Mouse (Mus musculus): ENCODE data around the gene Tcam1. TPM values are rescaled to one million over a fixed set of nuclear protein-coding genes. Genes with fewer than 3 reads are reported as not detected.

Gene Tcam1
- total RNA-seq, 2 experiments from 2014 or later, result 0.08 to 0.12 TPM

DNA sequence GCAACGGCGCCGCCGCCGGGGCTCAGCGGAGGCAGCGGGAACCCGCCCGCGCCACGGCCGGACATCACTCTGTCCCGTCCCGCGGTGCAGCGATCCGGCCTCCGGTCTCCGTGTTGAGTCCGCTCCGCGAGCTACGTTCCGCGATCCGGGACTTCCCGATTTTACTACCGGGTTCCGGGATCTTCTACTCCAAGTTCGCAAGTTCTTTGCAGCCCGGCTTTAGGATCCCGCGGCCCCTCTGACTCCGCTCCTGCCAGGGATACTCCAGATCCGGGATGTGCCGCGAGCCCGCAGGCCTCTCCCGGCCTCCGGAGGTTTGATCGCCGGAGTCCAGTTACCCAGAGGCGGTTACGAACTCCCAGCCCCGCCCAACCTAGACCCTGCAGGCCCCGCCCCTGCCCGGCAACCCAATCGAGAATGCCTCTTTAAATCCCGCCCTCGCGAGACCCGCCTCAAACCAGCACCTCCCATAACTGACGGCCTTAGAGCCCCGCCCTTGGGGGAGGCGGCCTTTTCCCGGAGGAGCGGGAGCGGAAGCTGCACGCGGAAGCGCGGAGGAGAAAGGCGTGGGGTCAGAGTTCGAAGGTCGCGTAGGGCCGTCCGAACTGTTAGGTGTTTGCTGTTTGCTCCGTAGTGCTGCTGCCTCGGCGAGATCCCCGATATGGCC lies 3.7 kb upstream of the Tcam1 start, which contains the start of gene Smarcd2:
Gene Smarcd2, minus strand, starts transcription at position 329 of the 667 bp plus-strand sequence.
- DNase-seq, result peak; percentile 98 to 100
- intact Hi-C loops (cut with DNase I), result loop anchor here (2.0 kb wide), 1 partner anchor 16 kb away; the partner anchor contains the start of genes Ftsj3 and Psmc5

DNA sequence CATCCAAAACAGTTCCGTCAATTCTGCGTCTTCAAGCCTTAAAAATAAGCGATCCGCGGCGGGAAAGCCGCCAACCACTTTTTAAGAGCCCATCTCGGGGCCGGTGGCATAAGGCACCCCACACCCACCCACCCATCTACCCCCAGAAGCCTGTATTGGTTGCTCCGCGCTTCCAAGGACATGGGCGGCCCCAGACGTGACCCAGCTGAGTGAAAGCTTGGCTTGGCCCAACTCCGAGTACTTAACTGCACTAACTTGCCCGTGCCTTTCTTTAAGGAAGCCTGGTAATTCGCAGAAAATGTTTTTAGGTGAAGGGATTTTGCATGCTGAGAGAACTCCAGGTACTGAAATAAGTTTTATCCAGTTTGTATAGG lies 3.2 kb upstream of the Tcam1 start:
- no peak for DNase-seq

DNA sequence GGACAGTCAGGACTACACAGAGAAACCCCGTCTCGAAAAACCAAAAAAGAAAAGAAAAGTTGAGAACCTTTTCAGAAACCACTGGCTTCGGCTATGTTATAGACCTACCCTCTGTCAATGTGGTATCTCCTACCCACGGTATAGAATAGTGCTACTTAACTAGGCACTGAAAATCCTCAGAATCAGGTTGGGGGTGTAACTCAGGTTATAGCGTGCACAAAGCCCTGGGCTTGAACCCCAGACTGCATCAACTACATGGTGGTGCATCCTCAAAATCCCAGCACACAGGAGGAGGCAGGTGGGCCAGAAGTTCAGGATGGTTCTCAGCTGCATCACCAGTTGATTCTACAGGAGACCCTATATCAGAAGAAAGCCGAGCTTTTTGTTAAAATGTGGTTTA lies 2.7 kb upstream of the Tcam1 start:
- DNase-seq, result no peak
- intact Hi-C loops (cut with DNase I), result loop anchor here (2.0 kb wide), 1 partner anchor 17 kb away; the partner anchor contains the start of genes Ftsj3 and Psmc5

More for the DNA sequence above, 3.2 kb upstream of the Tcam1 start:
- intact Hi-C loops (cut with DNase I), result loop anchor here (2.0 kb wide), 1 partner anchor 16 kb away; the partner anchor contains the start of genes Ftsj3 and Psmc5

DNA sequence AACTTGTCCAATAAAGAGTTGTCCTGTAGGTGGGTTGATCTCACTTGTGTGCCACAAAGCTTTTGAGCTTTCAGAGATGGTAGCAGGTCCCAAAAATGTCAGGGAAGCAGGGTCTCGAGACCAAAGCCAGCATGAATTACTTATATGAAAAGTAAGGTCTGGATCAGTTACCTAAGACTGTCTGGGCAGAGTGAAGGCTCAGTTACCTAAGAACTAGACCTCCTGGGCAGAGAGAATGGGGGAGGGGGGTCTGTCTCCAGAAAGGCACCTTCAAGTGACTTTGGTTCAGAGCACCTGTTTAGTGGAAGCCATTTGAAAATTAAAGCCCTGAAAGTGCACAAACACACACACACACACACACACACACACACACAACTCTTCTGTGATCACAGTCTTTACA lies 2.1 kb upstream of the Tcam1 start:
- intact Hi-C loops (cut with DNase I), result no loop called here
- DNase-seq, result no peak

DNA sequence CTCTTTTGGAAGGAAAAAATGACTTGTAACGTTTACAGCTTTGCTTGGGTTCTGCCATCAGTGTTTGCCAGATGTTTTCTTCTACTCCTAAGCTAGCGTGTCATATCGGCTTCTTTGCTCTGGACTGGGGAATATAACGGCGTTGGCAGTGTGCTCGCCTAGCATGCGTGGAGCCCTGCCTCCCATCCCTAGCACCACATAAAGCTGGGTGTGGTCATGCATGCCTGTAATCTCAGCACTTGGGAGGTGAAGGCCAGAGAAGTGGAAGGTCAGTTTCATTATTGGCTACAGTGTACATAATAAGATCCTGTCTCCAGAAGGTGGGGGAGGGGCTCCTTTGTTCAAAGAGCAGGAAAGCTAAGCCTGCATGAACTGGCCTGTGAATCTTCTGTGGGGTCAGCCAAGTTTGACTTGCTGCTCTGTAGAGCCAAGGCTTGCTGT lies 1.5 kb upstream of the Tcam1 start:
- DNase-seq, result no peak
- intact Hi-C loops (cut with DNase I), result no loop called here

DNA sequence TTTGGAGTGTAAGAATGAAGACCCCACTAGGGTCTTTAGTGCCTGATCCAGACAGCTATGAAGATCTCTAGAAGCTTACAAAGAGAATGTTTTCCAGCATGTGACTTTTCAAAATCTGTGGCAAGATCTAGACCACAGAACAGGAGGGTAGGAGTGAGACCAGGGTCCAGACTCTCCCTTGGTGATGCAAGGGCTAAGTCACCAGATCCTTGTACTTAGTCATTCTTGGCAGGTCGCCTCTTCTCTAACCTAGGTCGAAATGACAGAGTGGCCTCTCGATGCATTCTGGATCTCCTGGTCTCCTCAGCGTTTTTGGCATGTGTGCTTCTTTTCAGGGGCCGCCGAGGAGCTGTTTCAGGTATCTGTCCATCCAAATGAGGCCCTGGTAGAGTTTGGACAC lies 6.0 kb downstream of the Tcam1 start:
- intact Hi-C loops (cut with DNase I), result loop anchor here (10.0 kb wide), 1 partner anchor 202 kb away; the partner anchor contains the start of gene Ern1
- no peak for DNase-seq

DNA sequence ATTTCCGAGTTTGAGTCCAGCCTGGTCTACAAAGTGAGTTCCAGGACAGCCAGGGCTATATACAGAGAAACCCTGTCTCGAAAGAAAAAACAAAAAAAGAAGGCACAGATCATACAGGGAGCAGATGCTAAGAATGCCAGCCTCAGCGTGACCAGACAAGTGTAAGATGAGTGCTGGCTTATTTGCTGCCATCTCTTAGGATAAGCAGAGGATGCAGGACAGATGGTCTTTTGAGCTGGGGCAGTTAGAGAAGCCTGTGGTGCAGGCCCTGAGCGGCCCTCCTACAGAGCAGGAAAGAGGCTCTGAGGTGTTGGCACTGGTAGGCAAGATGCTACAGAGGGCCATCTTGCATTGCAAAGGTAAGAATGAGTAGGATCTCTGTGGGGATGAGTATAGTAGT lies 6.9 kb downstream of the Tcam1 start:
- intact Hi-C loops (cut with DNase I), result loop anchor here (10.0 kb wide), 1 partner anchor 201 kb away; the partner anchor contains the start of gene Ern1
- DNase-seq, result no peak

DNA sequence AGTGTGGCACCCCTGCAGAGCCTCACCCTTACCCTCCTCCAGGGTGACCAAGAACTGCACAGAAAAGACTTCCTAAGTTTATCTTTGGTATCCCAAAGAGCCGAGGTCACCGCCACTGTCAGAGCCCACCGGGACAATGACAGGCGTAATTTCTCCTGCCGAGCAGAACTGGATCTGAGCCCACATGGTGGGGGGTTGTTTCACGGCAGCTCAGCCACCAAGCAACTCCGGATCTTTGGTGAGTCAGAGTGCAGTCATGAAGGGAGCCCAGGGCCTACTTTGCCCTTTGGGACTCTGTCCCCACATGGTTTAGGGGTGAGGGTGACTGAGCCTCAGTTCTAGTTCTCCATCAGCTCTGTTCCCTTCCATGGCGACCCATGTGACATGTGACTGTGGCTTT lies 7.7 kb downstream of the Tcam1 start:
- intact Hi-C loops (cut with DNase I), result loop anchor here (10.0 kb wide), 1 partner anchor 201 kb away; the partner anchor contains the start of gene Ern1
- DNase-seq, result no peak

DNA sequence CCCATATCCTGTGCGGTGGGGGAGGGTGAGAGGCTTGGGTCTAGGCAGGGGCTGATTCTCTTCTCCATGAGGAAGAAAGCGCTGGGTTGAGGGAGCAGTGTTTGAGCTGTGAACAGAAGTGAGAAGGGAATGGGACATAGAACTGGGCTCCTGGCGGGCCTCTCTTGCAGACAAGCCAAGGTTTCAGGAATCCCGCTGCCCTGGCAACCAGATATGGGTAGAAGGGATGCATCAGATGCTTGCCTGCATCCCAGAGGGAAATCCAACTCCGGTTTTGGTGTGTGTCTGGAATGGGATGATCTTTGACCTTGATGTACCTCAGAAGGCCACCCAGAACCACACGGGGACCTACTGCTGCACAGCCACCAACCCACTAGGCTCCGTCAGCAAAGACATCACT lies 9.7 kb downstream of the Tcam1 start:
- intact Hi-C loops (cut with DNase I), result loop anchor here (10.0 kb wide), 1 partner anchor 199 kb away; the partner anchor contains the start of gene Ern1
- DNase-seq, result no peak

DNA sequence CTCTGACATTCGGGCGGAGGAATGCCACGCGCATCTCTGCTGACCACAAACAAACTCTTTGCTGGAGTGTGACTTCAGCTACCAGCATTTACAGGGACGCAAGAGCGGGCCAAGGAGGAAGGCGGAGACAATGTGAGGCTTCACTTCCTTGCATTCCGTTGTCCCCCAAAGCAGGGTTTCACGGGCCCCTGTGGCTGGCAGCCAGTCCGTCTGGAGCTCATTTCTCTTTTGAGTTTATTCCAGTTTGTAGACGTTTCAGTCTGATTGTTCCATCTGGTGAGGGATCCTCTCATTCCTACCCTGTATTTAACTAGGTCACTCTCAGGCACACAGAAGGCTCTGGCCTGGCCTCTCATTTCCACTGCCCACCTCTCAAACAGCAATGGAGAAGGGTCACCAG lies 10.5 kb downstream of the Tcam1 start:
- intact Hi-C loops (cut with DNase I), result loop anchor here (10.0 kb wide), 1 partner anchor 198 kb away; the partner anchor contains the start of gene Ern1
- no peak for DNase-seq

DNA sequence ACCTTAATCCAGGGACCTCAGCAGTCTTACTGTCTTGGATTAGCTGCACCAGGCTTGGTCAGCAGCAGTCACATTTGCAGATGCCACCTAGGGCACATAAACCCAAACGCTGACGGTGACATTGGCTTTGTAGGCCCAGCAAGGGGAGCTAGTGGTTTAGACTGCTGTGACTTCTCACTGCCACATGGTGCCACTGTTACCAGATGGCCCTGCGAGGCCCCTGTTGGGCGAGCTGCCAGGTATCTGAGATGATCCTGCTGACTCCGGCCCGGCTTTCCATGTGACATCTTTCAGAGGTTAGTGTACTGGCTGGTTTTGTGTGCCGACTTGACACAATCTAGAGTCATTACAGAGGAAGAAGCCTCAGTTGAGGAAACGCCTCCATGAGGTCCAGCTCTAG lies 12.9 kb downstream of the Tcam1 start:
- DNase-seq, result peak in 1 of 2 experiments; percentile 52
- intact Hi-C loops (cut with DNase I), result loop anchor here (10.0 kb wide), 1 partner anchor 195 kb away; the partner anchor contains the start of gene Ern1

DNA sequence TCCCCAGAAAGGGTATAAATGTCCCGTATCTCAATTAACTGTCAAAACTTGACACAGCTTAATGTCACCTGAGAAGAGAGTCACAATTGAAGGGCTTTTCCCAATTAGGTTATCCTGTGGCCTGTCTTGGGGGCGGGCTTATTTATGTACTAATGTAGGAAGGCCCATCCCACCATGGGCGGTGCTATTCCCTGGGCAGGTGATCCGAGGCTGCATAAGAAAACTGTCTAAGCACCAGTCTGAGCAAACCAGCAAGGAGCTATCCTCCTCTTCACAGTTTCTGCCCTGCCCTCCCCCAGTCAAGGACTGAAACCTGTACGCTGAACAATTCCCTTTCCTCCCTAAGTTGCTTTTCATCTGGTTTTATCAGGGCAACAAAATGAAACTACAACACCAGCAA lies 13.9 kb downstream of the Tcam1 start:
- intact Hi-C loops (cut with DNase I), result no loop called here

DNA sequence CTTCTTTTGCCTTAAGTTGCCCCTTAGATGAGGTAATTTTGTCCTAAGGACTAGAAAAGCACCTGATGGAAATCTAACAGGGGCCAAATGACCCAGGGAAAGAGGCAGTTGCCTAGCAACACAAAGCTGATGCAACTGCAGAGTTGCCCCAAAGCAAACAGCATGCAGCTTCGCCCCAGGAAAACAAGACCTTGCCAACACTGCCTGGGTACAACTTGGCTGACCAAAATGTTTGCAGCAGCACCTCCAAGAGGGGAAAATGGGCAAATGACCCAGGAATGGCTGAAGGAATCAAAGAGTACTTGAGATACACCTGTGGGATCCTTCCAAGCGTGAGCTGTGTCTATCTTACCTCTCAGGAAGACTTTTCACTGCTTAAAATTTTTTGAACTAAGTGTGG lies 15.4 kb downstream of the Tcam1 start:
- DNase-seq, result no peak
- intact Hi-C loops (cut with DNase I), result no loop called here

More for the DNA sequence above, 13.9 kb downstream of the Tcam1 start:
- DNase-seq, result no peak

DNA sequence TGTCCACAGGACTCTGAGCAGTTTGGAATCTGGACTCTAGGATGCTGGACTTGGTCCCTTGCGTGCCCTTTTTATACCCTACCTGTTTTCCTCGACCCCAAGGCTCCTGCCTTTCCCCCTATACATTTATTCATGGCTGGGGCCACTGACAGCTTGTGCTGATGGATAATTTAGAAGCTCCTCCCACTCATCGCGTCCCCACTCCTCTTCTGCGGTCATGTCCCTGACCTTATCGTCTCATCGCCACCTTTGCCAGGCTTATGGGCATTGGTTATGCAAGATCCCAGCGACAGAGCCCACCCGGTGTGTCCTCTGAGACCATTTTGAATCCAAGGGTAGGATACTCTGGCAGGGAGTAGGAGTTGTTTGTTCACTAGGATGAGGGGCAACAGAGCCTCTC lies 25.3 kb downstream of the Tcam1 start, which contains the start of gene Gh:
Gene Gh, minus strand, starts transcription at position 101 of the 400 bp plus-strand sequence.
- DNase-seq, result no peak
- intact Hi-C loops (cut with DNase I), result loop anchor here (2.0 kb wide), 2 partner anchors 65 to 91 kb away; no protein-coding TSS in a partner anchor

DNA sequence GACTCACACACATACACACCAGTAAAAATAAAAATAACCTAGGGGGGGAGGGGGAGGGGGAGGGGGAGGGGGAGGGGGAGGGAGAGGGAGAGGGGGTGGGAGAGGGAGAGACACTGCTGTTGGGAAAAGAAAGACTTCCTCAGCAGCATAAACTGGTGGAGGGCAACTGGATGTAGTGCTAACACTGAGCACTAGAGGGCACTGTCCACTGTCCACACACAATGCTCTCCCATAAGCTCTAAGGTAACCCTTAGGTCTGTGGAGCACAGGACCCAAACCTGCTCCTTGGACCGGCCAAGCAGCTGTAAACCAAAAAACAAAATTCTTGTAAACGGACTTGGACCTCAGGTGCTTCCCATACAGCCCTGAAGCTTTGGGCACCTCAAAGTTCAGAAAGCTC lies 26.2 kb downstream of the Tcam1 start:
- DNase-seq, result no peak
- intact Hi-C loops (cut with DNase I), result loop anchor here (2.0 kb wide), 2 partner anchors 64 to 90 kb away; no protein-coding TSS in a partner anchor

DNA sequence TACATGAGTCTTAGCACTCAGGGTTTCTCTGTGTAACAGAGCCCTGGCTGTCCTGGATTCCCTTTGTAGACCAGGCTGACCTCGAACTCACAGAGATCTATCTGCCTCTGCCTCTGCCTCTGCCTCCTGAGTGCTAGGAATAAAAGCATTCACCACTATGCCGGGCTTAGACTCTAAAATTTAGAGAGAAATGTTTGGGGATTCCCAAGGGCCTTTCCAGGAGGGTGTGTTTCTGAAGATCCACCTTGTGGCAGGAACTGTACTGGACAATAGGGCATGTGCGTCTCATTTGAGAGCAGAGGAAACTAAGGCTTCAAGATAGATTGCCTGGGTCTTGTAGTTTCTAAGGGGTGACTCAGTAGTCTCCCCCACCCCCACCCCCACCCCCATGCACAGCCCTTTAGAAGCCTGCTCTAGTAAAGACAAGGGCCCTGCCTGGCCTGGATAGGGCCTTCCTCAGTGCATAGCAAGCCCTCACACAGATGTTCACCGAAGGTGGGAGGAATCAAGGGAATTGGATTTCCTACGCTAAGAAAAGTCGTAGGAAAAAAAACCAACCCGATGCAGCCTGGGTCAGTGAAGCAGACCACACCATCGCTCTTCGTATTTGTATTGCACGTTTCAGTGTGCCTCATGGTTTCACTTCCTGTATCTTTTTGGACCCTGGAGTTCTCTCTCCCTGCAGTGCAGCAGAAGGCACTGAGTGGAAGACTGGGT lies 29.0 kb downstream of the Tcam1 start:
- intact Hi-C loops (cut with DNase I), result no loop called here
- DNase-seq, result no peak

DNA sequence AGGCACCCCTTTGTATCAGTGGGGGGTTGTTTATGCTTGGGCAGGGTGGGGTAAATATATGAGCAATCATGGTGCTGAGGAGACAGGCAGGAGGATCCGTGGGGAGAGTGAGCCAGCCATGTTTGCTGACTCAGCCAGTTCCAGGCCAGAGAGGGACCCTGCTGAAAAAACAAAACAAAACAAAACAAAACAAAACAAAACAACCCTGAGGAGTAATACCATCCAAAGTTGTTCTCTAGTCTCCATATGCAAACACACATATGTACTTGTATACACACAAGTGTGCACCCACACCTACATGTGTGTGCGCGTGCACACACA lies 29.6 kb downstream of the Tcam1 start:
- intact Hi-C loops (cut with DNase I), result no loop called here
- no peak for DNase-seq

DNA sequence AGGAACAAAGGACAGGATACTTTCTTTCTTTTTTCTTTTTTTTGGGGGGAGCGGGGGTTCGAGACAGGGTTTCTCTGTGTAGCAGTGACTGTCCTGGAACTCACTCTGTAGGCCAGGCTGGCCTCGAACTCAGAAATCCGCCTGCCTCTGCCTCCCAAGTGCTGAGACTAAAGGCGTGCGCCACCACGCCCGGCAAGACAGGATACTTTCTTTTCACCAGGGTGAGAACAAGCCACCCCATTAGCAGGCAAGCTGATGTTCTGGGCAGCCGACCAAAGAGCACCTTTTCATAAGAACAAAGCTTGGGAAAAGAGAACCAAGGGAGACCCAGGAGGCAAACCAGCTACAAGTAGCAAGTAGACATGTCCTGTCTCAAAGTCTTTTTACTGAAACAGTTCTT lies 30.3 kb downstream of the Tcam1 start:
- DNase-seq, result no peak

DNA sequence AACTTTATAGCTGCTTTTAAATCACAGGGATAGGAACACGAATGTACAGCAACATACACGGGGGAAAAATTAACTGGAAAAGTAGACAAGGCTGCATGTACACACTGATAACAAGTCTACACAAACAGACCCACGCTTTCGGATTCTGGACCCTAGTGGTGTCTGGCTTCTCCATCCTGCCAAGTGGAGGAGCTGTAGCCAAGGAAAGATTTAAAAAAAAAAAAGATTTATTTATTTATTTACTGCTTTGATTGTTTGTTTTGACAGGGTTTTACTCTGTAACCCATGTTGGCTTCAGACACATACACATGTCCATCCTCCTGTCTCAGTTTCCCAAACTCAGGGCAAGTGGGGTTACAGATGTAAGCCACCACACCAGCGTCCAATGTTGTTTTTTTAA lies 31.0 kb downstream of the Tcam1 start:
- intact Hi-C loops (cut with DNase I), result no loop called here
- no peak for DNase-seq

More for the DNA sequence above, 30.3 kb downstream of the Tcam1 start:
- intact Hi-C loops (cut with DNase I), result no loop called here

DNA sequence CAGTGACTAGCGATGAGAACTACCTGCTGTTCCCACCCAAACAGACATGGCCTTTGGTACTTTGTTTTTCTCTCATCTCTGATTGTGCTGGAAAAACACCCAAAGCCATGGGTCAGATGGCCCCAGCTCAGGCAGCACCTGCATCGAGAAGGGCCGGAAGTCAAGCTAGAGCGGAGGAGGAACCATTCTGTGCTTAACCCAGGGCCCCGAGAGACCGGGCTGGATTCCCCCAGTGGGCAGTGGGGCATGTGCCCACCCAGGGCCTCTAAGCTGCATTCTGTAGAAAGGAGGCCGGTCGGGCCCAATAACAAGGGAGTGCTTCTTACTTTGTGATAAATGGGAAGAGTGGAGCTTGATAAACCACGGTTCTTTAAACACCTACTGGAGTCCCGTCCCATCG lies 31.7 kb downstream of the Tcam1 start:
- DNase-seq, result no peak
- intact Hi-C loops (cut with DNase I), result no loop called here

DNA sequence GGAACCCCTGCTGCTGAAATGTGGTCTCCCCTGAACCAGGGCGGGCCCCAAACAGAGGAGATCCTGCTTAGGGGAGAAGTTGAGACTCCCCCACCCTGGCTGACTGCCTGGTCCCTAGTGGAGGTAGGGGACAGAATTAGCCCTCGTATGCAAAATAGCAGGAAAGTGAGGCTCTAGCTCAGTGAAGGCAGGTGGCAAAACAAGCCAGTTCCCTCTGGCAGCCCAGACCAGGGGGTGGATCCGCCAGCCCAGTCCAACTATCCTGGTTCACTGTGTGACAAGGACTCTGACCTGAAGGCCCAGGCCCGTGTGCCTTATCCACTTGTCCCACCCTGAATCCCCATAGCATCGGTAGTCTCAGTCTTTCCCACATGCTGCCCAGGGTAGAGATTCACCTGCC lies 33.7 kb downstream of the Tcam1 start:
- intact Hi-C loops (cut with DNase I), result no loop called here
- DNase-seq, result no peak

All from gastrocnemius, postnatal 36 days (tissue).